Mouse (Mus musculus) liver, embryonic 16.5 days (tissue): ENCODE results near the gene Aimp1. TPM values are rescaled to one million over a fixed set of nuclear protein-coding genes. Genes with fewer than 3 reads are reported as not detected.

Experiments used
- ATAC-seq: fragments of 200-750 bp; cut with Nextera tagmentation; 2 replicates; pipeline ENCODE4 v1.8.0; 2017; ENCODE audit warnings: low read depth, mild to moderate bottlenecking, moderate number of reproducible peaks, moderate library complexity
- H3K27ac ChIP-seq: fragments of 300-500 bp; sonication (generic); 2 replicates; pipeline ENCODE4 v1.5.1; 2014; ENCODE audit warnings: mild to moderate bottlenecking, low read length
- H3K27me3 ChIP-seq: fragments of 300-500 bp; sonication (generic); 2 replicates; pipeline ENCODE4 v1.6.1; 2014; ENCODE audit warnings: low read depth, low read length, mixed read lengths; ENCODE audit not compliant: control insufficient read depth, insufficient read depth
- H3K36me3 ChIP-seq: fragments of 300-500 bp; sonication (generic); 2 replicates; pipeline ENCODE4 v1.6.1; 2014; ENCODE audit warnings: mild to moderate bottlenecking; ENCODE audit not compliant: control insufficient read depth, insufficient read depth
- H3K4me1 ChIP-seq: fragments of 300-500 bp; sonication (generic); 2 replicates; pipeline ENCODE4 v1.6.1; 2014; ENCODE audit warnings: low read depth, low read length, mixed read lengths; ENCODE audit not compliant: control insufficient read depth
- H3K4me2 ChIP-seq: fragments of 300-500 bp; sonication (generic); 2 replicates; pipeline ENCODE4 v1.6.1; 2014; ENCODE audit warnings: low read depth, low read length, mixed read lengths
- H3K4me3 ChIP-seq: fragments of 300-500 bp; sonication (generic); 2 replicates; pipeline ENCODE4 v1.5.1; 2014; ENCODE audit warnings: low read depth, mild to moderate bottlenecking, low read length
- H3K9ac ChIP-seq: fragments of 300-500 bp; sonication (generic); 2 replicates; pipeline ENCODE4 v1.6.1; 2014; ENCODE audit warnings: low read depth, low read length
- H3K9me3 ChIP-seq: fragments of 300-500 bp; sonication (generic); replicated peaks from 2 replicates; pipeline ENCODE4 v1.6.1; 2016; ENCODE audit warnings: low read length; ENCODE audit not compliant: control insufficient read depth
- WGBS: fragments of 180-500 bp; shearing (Covaris S2); extraction: QIAGEN DNeasy Blood & Tissue Kit; methylation state at CpG from one replicate; pipeline ENCODE4 v1.1.7; 2014; ENCODE audit not compliant: insufficient replicate concordance; 5-methylcytosine and 5-hydroxymethylcytosine counted together
- polyA plus RNA-seq: library from polyadenylated mRNA; unstranded; fragments of >200 nt; fragmentation: Nextera tagmentation; extraction: Ambion mirVana; gene quantifications from 2 replicates; pipeline ENCODE4 v1.2.1, GENCODE M21; 2015

Aimp1 gene
- polyA plus RNA-seq, 1 experiment from 2014 or later = 23.9 TPM

DNA sequence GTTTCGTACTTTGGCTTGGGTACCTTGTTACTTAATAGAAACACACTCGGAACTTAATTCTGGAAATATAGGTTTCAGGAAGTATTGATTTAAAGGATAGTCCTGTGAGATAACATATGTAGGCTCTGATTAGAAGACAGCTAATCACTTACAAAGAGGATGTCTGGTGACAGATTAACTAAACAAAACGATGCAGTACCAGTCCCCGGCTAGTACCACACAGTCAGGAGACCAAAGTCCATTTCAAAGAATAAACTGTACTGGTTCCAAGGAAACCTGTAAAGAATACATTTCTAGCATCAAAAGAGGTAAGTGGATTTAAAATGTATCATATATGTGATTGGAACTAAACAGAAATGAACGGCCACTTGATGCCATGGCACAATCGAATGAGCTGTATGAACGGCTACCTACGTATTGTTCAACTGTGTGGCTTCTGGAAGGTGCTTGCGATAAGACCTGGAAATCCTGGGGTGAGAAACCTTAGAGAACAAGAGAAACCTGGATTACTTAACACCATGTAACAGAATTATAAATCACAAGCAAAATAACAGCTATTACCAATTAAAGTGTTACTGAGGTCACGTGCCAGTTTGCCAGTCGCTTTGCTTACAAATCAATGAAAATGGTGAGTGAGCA, 54.5 kb downstream of the Aimp1 start, which contains the start of gene Gimd1:
Gimd1 (plus strand) TSS at position 220 of the 639 bp plus-strand sequence.
- no peak within 1 kb of the TSS for H3K27ac ChIP-seq
- peak within 1 kb of the TSS; percentile 6 for H3K4me2 ChIP-seq
- H3K9me3 ChIP-seq = no peaks in the 10 kb centered on the region
- WGBS = 68% methylated on average over 11 of the region's 11 CpGs
- no peaks in the 10 kb centered on the region for H3K36me3 ChIP-seq
- H3K4me1 ChIP-seq = no peaks in the 10 kb centered on the region
- ATAC-seq = no peak
- H3K27me3 ChIP-seq = no peaks in the 10 kb centered on the region
- no peak within 1 kb of the TSS for H3K9ac ChIP-seq
- peak within 1 kb of the TSS; percentile 33 for H3K4me3 ChIP-seq

GRCm38 (mm10) chr3:132628741-132629140, 55.4 kb downstream of the Aimp1 start:
- no peak for ATAC-seq
- H3K9me3 ChIP-seq = no peaks in the 10 kb centered on the region
- H3K4me2 ChIP-seq = no peak overlapping the region
- H3K4me3 ChIP-seq = no peak overlapping the region
- no peak overlapping the region for H3K9ac ChIP-seq
- no peak overlapping the region for H3K27ac ChIP-seq
- H3K4me1 ChIP-seq = no peaks in the 10 kb centered on the region
- H3K36me3 ChIP-seq = no peaks in the 10 kb centered on the region
- 43% methylated on average over 8 of the region's 8 CpGs for WGBS
- H3K27me3 ChIP-seq = no peaks in the 10 kb centered on the region

Other genes with a start within 250 kb of the Aimp1 start
- 3.0 and 3.9 TPM in 2 replicates for gene Gimd1, start 54.5 kb downstream of the Aimp1 start, polyA plus RNA-seq
- 3.9 and 4.1 TPM in 2 replicates for gene Tbck, start 226 bp downstream of the Aimp1 start, polyA plus RNA-seq